Mouse (Mus musculus) lung, embryonic 14.5 days (tissue): ENCODE data around the gene Col25a1. TPM values are rescaled to one million over a fixed set of nuclear protein-coding genes. Genes with fewer than 3 reads are reported as not detected.

Experiments used
- ATAC-seq: fragments of 200-750 bp; cut with Nextera tagmentation; 2 replicates; pipeline ENCODE4 v1.8.0; 2017; ENCODE audit warnings: mild to moderate bottlenecking, moderate TSS enrichment, moderate library complexity; ENCODE audit not compliant: insufficient read depth
- DNase-seq: peaks from one replicate; pipeline ENCODE4 v3.0.0-alpha.2; 2015
- H3K27ac ChIP-seq: fragments of 300-500 bp; sonication (generic); 2 replicates; pipeline ENCODE4 v1.5.1; 2014; ENCODE audit warnings: low read depth, mild to moderate bottlenecking, moderate library complexity
- H3K27me3 ChIP-seq: fragments of 300-500 bp; sonication (generic); 2 replicates; pipeline ENCODE4 v1.6.1; 2014; ENCODE audit warnings: low read length, control low read depth; ENCODE audit not compliant: insufficient read depth
- H3K36me3 ChIP-seq: fragments of 300-500 bp; sonication (generic); 2 replicates; pipeline ENCODE4 v1.6.1; 2014; ENCODE audit warnings: control low read depth; ENCODE audit not compliant: insufficient read depth
- H3K4me1 ChIP-seq: fragments of 300-500 bp; sonication (generic); 2 replicates; pipeline ENCODE4 v1.6.1; 2014; ENCODE audit warnings: antibody characterized with exemption, control low read depth; ENCODE audit not compliant: insufficient read depth
- H3K4me2 ChIP-seq: fragments of 300-500 bp; sonication (generic); 2 replicates; pipeline ENCODE4 v1.6.1; 2014; ENCODE audit warnings: mild to moderate bottlenecking
- H3K4me3 ChIP-seq: fragments of 300-500 bp; sonication (generic); 2 replicates; pipeline ENCODE4 v1.5.1; 2014; ENCODE audit warnings: low read depth, low read length
- H3K9ac ChIP-seq: fragments of 300-500 bp; sonication (generic); 2 replicates; pipeline ENCODE4 v1.6.1; 2014
- H3K9me3 ChIP-seq: fragments of 300-500 bp; sonication (generic); 2 replicates; pipeline ENCODE4 v1.6.1; 2016; ENCODE audit warnings: low read depth, low read length, control low read depth
- CTCF ChIP-seq: IDR thresholded peaks from 2 replicates; pipeline ENCODE4 v1.5.1; 2016; ENCODE audit warnings: antibody characterized with exemption, low read depth
- WGBS: fragments of 180-500 bp; shearing (Covaris S2); extraction: QIAGEN DNeasy Blood & Tissue Kit; methylation state at CpG from one replicate; pipeline ENCODE4 v1.1.7; 2014; 5-methylcytosine and 5-hydroxymethylcytosine counted together
- polyA plus RNA-seq: library from polyadenylated mRNA; unstranded; fragments of >200 nt; fragmentation: Nextera tagmentation; extraction: Ambion mirVana; gene quantifications from 2 replicates; pipeline ENCODE4 v1.2.1, GENCODE M21; 2014

The Col25a1 gene
- polyA plus RNA-seq, 1 experiment from 2014 or later: 17.0 TPM

GRCm38 (mm10) chr3:130617439-130617898 is 486.2 kb downstream of the Col25a1 start, which contains the start of gene Etnppl:
TSS of gene Etnppl (plus strand) at chr3:130617448.
- DNase-seq (peak; percentile 35), ATAC-seq (peak; percentile 41; the same call in 1 of the 2 replicates)
- Histone ChIP-seq H3K4me3 (no peak within 1 kb of the TSS), H3K4me1 (no peaks in the 10 kb centered on the region), H3K27ac (no peak within 1 kb of the TSS), H3K4me2 (peak within 1 kb of the TSS; percentile 39), H3K27me3 (no peaks in the 10 kb centered on the region; the same call in 1 of the 2 replicates), H3K9me3 (no peaks in the 10 kb centered on the region), H3K36me3 (no peaks in the 10 kb centered on the region), H3K9ac (no peak within 1 kb of the TSS)
- no peak for TF ChIP-seq CTCF
- 3% methylated on average over 10 of the region's 10 CpGs for WGBS

DNA sequence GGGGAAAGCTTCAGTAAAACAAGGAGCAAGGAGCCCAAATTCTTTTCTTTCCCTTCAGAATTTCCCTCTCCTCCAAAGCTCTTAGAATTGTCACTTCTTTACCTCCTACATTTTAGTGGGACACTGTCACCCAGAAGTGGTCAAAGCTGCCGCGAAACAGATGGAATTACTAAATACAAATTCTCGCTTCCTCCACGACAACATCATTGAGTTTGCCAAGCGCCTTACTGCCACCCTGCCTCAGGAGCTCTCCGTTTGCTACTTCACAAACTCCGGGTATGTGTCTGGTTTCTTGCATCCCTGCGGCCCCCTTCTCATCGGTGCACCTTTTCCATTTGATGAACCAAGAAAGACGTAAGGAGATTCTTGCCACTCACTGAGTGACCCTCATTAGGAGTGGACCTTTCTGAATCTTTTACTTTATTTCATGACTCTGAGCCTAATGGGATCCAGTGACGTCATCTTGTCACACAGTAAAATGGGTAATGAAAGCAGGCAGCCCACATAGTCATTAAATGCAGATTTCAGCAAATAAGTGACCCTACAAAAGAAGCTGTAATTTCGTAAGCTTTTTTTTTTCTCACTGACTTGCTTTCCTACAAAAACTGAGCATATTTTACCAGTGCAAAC is 489.3 kb downstream of the Col25a1 start:
- Histone ChIP-seq H3K27ac (no peak overlapping the region), H3K9me3 (no peaks in the 10 kb centered on the region), H3K9ac (no peak overlapping the region), H3K4me3 (no peak overlapping the region), H3K36me3 (no peaks in the 10 kb centered on the region), H3K27me3 (no peaks in the 10 kb centered on the region; the same call in 1 of the 2 replicates), H3K4me2 (no peak overlapping the region), H3K4me1 (no peaks in the 10 kb centered on the region)
- TF ChIP-seq CTCF: no peak
- DNase-seq (no peak), ATAC-seq (no peak)
- WGBS: 68% methylated on average over 12 of the region's 12 CpGs

DNA sequence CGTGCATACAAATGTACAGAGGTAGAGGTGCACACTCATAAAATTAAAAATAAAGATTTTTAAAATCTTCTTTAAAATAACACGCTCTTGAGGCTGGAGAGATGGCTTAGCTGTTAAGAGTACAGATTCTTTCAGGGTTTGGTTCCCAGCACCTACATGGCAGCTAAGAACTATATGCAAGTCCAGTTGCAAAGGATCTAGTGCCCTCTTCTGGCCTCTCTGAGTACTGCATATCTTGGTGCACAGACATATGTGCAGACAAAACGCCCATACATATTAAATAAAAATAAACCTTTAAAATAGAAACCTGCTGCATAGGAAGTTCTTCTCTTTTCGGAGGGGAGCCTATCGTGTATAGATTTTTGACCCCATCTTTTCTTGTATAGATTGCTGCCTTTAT is 497.1 kb downstream of the Col25a1 start:
- H3K4me1 ChIP-seq: no peaks in the 10 kb centered on the region
- ATAC-seq (no peak), DNase-seq (no peak)
- H3K9me3 ChIP-seq: peaks cover 3% of the 10 kb centered on the region; the same call in 1 of the 2 replicates
- H3K4me3 ChIP-seq: no peak overlapping the region
- 90% methylated on average over 5 of the region's 5 CpGs for WGBS
- no peaks in the 10 kb centered on the region for H3K36me3 ChIP-seq
- no peak for TF ChIP-seq CTCF
- H3K27ac ChIP-seq: no peak overlapping the region
- H3K9ac ChIP-seq: no peak overlapping the region
- no peak overlapping the region for H3K4me2 ChIP-seq
- H3K27me3 ChIP-seq: no peaks in the 10 kb centered on the region

DNA sequence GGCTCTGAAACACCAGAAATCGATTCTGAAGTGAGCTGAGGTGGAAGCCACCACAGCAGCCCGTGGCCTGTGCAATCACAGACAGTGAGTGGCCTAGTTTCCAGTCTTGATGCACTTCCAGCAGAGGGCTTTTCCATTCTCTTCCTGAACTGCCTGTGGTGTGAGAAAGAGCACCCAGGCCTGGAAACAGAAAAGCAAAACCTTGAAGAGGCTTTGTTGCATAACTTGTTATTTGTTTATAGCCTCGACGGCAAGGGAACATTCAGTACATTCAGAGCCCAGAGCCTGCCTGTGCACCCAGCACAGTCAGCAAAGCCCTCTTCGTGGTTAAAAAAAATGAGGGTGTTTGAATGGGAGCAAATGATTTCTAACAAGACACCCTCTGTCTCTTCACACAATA is 502.6 kb downstream of the Col25a1 start:
- H3K27me3 ChIP-seq: no peaks in the 10 kb centered on the region
- no peaks in the 10 kb centered on the region for H3K4me1 ChIP-seq
- H3K9me3 ChIP-seq: no peaks in the 10 kb centered on the region
- no peaks in the 10 kb centered on the region for H3K36me3 ChIP-seq
- TF ChIP-seq CTCF: no peak
- H3K4me2 ChIP-seq: no peak overlapping the region
- DNase-seq (no peak), ATAC-seq (no peak)
- H3K9ac ChIP-seq: no peak overlapping the region
- H3K4me3 ChIP-seq: no peak overlapping the region
- no peak overlapping the region for H3K27ac ChIP-seq
- 66% methylated on average over 5 of the region's 5 CpGs for WGBS

DNA sequence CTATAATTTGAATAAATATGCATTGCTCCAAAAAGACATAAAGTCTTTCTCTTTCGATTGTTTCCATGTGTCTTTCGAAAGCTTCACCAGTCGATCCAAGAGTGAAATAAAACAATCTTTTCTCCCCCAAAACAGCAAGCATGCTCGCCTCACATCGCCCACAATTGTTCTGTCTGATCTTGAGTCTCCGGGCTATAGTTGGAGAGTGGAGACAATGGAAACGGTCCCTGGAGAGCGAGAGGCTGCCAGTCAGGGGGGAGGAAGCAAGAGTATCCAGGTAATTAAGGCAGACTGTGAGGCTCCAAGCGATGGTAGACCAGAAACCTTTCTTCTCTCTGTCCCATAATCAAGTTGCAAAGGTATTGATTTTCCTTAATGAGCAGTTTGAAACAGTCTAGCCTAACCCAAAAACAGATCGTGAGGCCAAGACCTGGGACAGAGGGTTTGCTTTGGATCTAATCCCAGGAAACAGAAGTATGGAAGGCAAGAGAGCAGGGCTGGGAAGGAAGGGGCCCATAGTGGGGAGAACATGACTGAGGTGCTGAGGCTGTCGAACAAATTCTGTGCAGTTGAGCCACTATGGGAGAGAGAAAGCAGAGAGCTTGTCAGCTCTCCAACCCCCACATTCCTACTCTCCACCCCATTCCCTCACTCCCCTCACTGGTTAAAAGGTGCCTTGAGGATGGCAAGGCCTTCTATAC is 515.0 kb downstream of the Col25a1 start:
- Histone ChIP-seq H3K9ac (no peak overlapping the region), H3K27me3 (no peaks in the 10 kb centered on the region), H3K27ac (no peak overlapping the region), H3K36me3 (no peaks in the 10 kb centered on the region), H3K9me3 (no peaks in the 10 kb centered on the region), H3K4me1 (no peaks in the 10 kb centered on the region), H3K4me2 (no peak overlapping the region), H3K4me3 (no peak overlapping the region)
- ATAC-seq (no peak), DNase-seq (no peak)
- whole genome bisulfite sequencing: 79% methylated on average over 11 of the region's 11 CpGs
- no peak for TF ChIP-seq CTCF

Other genes starting within 250 kb of the Col25a1 start
- gene Casp6, start 230.1 kb upstream of the Col25a1 start, polyA plus RNA-seq: 73.2 and 79.8 TPM in 2 replicates
- gene Mcub, start 161.3 kb upstream of the Col25a1 start, polyA plus RNA-seq: 2.3 and 2.9 TPM in 2 replicates
- 38.6 and 46.3 TPM in 2 replicates for gene Sec24b, start 69.9 kb upstream of the Col25a1 start, polyA plus RNA-seq